Mouse (Mus musculus) adrenal gland, adult 2 months (tissue): Measurements from ENCODE around the gene Aldh16a1. TPM values are rescaled to one million over a fixed set of nuclear protein-coding genes. Genes with fewer than 3 reads are reported as not detected.
"Not testable (repeated sequence)": the region's sequence is repeated elsewhere in the genome, so short reads cannot be mapped to it uniquely, and the experiment has no call there.

Experiments used
- DNase-seq: peaks from one replicate; pipeline ENCODE4 v3.0.0; 2021
- polyA plus RNA-seq: library from polyadenylated mRNA; depleted of rRNA; stranded (reverse); fragments of >200 nt; gene quantifications from 2 replicates; pipeline ENCODE4 v1.2.3, GENCODE M21; 2012
- total RNA-seq, 2 experiments: library from RNA; stranded (reverse); gene quantifications; 2 replicates each; pipeline ENCODE4 v1.2.3; 2021

Aldh16a1 gene
- total and polyA plus RNA-seq, 3 experiments, result 81.3 to 92.6 (median 86.6) TPM

GRCm38 (mm10) chr7:45117566-45117965 is 36.8 kb downstream of the Aldh16a1 start:
- no peak for DNase-seq

- no peak for DNase-seq
Observed at GRCm38 (mm10) chr7:45113476-45113875, 40.9 kb downstream of the Aldh16a1 start.

DNA sequence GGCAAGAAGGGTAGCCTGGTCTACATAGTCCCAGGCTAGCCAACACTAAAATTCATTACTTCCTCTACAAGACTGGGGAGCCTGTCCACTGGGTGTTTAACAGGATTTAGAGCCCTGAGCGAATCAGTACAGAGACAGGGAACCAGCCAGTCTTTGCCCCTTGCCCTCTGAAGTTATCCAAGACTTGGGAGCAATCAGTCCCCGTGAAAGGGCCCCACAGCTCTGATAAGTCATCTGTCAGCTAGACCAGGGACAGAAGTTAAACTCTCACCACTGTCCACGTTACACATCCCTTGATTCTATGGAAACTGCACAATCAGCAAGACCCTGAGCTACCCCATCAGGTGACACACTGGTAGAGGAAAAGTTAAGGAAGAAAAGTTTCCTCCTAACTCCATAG is 41.9 kb downstream of the Aldh16a1 start:
- no peak for DNase-seq

DNA sequence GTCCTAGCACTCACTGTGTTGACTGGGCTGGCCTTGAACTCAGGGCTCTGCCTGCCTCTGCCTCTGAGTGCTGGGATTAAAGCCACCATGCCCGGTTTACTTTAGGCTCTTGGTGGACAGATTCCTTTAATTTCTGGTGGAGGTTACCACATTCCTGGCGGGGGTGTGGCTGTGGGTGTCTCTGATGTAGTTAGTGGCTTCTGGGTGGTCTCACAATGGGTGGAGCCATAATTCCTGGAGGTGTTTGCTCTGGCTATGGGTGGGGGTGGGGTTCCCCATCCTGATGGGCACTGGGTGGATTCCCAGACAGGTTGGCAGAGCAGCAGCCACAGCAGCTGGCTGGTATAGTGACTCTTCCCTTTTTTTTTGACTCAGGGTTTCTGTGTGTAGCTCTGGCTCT is 42.4 kb downstream of the Aldh16a1 start:
- no peak for DNase-seq

GRCm38 (mm10) chr7:45110089-45110488 is 44.3 kb downstream of the Aldh16a1 start:
- not testable (repeated sequence) for DNase-seq

DNA sequence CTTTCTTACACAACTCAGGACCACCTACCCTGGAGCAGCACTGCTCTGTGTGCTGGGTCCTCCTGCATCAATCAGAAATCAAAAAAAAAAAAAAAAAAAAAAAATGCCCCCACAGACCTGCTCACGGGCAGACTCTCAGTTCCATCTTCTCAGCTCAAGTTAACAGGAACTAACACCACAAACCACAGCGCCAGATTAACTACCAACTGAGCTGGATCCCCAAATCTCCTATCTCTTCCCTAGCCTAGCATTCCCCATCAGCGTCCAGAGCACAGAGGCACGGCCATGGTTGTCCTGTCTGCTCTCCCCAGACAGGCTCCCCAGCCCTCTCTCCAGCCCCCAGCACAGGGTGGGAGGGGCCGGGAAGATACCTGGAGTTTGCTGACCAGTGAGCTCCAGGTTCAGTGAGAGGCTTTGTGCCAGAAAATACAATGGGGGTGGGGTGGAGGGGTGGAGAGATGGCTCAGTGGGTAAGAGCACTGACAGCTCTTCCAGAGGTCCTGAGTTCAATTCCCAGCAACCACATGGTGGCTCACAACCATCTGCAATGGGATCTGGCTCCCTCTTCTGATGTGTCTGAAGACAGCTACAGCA is 47.2 kb downstream of the Aldh16a1 start:
- no peak for DNase-seq

DNA sequence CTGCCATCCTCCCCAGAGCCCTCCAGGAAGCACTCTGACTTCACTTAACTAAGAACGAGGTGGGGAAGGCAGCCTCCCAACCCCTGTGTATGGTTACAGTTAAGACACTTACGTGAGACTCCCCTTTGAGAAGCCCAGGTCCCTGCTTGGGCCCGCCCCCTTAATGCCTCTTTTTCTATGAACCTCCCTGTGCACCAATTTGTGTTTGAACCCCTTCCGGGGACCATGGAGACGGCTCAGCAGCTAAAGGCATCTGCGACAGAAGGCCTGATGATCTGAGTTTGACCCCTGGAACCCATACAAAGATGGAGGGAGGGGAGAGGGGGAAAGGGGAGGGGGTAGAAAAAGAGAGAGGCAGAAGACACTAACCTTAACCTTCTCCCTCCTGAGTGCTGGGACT is 47.9 kb downstream of the Aldh16a1 start:
- no peak for DNase-seq

GRCm38 (mm10) chr7:45105491-45105890 is 48.9 kb downstream of the Aldh16a1 start:
- no peak for DNase-seq

DNA sequence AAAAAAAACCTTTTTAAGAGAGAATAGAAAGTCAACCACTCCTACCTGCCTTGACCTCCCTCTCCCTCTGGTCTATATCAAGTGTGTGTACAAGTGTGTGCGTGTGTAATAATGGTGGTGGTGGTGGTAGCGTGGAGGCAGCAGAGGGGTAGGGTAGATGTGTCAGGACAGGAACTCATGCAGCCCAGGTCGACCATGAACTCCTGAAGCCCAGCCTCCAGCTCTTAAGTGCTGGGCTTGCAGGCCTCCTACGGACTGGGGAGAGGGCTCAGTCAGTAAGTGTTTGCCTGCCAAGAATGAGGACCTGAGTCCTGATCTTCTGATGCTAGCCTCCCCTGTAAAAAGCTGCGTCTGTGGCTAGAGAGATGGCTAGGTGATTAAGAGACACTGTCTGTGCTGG is 49.4 kb downstream of the Aldh16a1 start:
- no peak for DNase-seq

DNA sequence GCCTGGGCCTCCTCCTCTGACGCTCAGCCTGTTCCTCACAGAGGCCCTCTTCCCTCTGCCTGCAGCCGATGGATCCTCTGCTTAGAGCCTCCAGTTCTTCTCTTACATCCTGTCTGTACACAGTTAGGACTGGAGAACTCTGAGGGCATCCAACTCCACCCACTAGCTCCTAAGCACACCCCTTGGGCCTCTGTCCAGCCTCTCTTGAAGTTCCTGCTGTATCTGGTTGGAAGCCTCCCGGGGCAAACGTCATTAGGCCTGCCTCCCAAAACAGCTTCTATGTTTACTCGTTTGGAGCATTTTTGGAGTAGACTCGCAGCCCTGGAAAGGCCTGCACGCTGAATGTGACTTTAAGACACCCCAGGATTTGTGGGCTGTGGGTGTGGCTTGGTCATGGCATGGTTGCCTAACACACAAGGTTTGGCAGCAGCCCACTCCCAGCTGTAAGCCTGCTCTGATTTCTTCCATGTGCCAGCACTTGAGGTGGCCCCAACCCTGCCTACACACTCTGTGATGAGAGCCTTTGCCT is 50.7 kb downstream of the Aldh16a1 start, which contains the start of gene Fcgrt:
Gene Fcgrt, minus strand, starts transcription at position 200 of the 529 bp plus-strand sequence.
- peak; percentile 95 for DNase-seq

GRCm38 (mm10) chr7:45102940-45103585 is 51.3 kb downstream of the Aldh16a1 start:
- peak; percentile 44 for DNase-seq

DNA sequence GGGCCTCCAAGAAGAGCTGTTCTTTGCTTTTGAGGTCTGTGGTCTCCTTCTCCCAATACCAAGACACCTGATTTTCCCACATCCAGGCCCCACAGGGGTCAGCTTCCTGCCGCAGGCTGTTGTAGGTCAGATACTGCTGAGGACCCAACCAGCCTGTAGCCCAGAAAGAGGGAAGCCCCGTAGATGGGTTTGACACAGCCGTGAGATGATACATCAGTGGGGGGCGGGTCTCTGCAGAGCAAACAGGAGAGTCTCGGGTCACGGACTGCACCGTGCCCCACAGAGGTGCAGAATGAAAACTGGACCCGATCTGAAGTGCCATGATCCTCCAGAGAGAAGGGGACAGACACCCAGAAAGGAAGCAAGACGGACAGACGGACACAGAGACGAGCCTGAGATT is 51.9 kb downstream of the Aldh16a1 start:
- DNase-seq, result no peak

- peak; percentile 72 for DNase-seq
Observed at GRCm38 (mm10) chr7:45100046-45100445, 54.3 kb downstream of the Aldh16a1 start.

- DNase-seq, result no peak
Observed at GRCm38 (mm10) chr7:45098541-45099240, 55.7 kb downstream of the Aldh16a1 start.

DNA sequence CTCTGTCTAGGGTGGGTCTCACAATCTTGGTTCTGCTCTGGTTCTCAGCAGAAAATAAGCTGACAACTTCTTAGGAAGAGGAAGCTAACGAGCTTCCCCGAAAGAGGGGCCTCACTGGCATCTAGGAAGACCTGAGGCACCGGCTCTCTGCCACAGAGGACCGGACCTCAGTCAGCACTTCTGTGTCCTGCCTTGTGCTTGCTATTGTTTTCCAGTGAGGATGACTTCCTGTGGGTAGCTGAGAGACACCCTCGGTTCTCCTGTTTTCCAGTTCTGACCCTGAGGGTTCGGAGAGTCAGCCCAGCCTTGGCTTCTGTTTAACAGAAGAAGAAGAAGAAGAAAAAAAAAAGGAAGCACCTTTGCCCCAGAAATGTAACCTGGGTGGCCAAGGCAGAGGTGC is 56.9 kb downstream of the Aldh16a1 start:
- DNase-seq, result no peak

DNA sequence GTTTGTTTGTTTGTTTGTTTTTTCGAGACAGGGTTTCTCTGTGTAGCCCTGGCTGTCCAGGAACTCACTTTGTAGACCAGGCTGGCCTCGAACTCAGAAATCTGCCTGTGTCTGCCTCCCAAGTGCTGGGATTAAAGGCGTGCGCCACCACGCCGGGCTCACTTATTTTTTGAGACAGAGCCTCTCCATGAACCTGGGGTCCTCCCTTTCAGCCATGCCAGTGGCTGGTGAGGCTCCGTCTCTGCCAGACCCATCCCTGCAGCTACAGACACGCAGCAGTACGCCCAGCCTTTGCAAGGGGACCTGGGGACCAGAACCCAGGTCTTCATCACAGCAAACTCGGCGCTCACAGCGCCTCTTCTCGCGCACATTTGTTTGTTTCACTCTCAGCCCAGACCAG is 58.4 kb downstream of the Aldh16a1 start:
- DNase-seq, result not testable (repeated sequence)

- no peak for DNase-seq
Observed at GRCm38 (mm10) chr7:45095367-45095766, 59.0 kb downstream of the Aldh16a1 start.

DNA sequence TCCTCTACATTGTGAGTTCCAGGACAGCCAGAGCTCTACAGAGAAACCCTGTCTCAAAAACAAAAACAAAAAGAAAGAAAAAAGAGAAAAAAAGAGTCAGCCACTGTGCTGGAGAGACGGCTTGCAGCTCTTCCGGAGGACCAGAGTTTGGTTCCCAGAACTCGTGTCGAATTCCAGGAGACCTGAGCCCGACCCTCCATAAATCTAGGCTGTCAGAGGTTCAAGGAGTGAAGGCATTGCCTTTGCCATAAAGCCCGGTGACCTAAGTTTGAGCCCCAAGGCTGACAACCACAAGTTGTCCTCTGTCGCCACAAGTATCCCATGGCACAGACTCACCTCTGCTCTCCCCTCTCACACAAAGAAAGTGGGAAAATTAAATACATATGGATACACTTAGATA is 60.3 kb downstream of the Aldh16a1 start:
- DNase-seq, result no peak

- DNase-seq, result no peak
Observed at GRCm38 (mm10) chr7:45093516-45093905, 60.9 kb downstream of the Aldh16a1 start.

DNA sequence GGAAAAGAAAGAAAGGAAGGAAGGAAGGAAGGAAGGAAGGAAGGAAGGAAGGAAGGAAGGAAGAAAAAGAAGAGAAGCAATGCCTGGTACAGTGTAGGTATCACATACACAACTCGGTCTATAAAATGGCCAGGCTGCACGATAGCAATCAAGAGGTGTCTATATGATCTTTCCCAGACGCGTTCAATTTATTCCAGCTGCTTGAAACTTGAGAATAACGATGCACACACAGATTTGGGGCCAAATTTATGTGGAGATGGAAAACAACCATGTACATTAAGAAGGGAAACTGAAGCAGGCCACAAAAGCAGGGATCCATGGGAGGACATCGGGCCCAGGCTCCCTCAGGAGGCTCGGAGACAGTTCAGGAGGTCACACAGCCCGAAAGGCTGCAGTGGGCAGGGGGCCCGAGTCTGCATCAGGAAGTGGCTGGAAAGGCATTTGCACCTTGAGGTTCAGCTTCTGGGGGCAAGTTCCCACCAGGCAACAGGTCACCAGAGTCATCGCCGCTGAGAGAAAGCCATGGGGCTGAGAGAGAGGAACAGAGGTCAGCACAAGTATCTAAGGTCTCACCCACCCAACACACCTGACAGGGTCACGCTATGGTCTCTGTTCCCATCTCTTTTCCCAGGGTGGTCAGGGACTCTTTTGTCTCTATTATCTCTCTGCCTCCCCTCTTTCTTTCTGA is 61.4 kb downstream of the Aldh16a1 start:
- no peak for DNase-seq

DNA sequence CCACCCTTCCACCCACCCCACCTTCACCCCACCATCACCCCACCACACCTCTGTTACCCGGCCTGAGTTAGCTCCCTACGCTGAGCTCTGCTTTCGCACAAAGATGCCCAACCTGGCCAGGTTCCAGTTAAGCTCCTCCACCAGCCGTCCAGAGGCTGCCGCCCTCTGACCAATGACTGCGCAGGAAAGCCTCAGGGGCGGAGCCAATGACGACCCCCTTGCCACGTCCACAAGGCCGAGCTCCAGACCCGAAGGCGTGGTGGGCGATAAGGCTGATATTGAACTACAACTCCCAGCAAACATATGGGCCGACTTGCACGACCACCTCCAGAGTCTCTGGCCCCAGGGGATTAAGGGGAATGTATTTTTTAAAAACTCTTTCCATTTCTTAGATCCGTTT is 62.3 kb downstream of the Aldh16a1 start, which contains the start of gene Rcn3:
Gene Rcn3, minus strand, starts transcription at position 174 of the 400 bp plus-strand sequence.
- peak; percentile 80 for DNase-seq
